ENCODE assay signal across 7 mouse cellular contexts in the genomic region with DNA sequence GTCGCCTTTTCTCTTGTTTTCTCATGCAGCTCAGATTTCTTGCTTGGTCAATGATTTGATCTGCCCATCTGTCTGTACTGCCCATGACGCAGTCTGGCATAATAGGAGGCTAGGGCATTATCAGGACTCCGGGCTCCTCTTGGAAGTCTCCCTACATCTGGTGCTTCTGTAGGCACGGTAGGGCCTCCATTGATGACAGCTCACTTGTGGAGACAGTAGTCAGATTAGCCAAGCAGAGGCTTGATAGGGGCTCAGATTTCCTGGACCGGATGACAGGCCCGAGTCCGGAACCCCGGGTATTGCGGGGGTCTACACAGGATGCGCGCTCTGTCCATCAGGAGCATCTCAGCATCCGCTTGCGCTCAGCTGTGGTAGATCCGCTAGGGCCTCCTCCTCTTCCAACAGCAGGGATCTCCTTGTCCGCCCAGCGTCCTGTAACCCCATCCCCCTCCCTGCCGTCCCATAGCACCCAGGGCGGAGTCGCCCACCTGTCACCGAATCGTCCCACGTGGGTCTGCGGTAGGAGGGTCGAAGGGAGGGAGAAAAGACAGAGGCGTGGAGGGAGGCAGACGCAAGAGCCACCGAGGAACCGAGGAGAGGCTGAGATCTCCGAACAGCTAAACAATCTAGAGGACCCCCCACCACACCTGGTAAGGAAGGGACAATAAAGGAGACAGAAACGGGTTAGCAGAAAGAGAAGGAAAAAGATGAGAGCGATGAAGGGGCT. TPM values are rescaled to one million over a fixed set of nuclear protein-coding genes. Genes with fewer than 3 reads are reported as not detected.
DNase-seq lines count a peak whose midpoint lies in the region; ATAC-seq and TF ChIP-seq lines count a peak whose summit lies in the region.

No protein-coding gene starts in this region.

- peaks cover 14% of the 10 kb centered on the region for H3K36me3 ChIP-seq in embryonic facial prominence, embryonic 13.5 days
- peaks cover 15% of the 10 kb centered on the region for H3K36me3 ChIP-seq in limb, embryonic 14.5 days (ENCODE audit: control insufficient read depth, insufficient read depth, low read length)
- 0 out of 2 replicates have a peak, but pooled peaks cover 4% of the 10 kb centered on the region for H3K36me3 ChIP-seq in midbrain, embryonic 16.5 days (ENCODE audit: control insufficient read depth, insufficient read depth, low read length)

- 2% methylated on average over 31 of the region's 31 CpGs for WGBS in embryonic facial prominence, embryonic 13.5 days
- WGBS in limb, embryonic 14.5 days = 3% methylated on average over 31 of the region's 31 CpGs
- WGBS in midbrain, embryonic 16.5 days = under 1% methylated on average over 31 of the region's 31 CpGs

- peaks cover 29% of the 10 kb centered on the region for H3K4me1 ChIP-seq in embryonic facial prominence, embryonic 13.5 days
- H3K4me1 ChIP-seq in limb, embryonic 14.5 days (ENCODE audit: control insufficient read depth, insufficient read depth, low read length) = peaks cover 10% of the 10 kb centered on the region; the same call in 1 of the 2 replicates
- peaks cover 41% of the 10 kb centered on the region for H3K4me1 ChIP-seq in midbrain, embryonic 16.5 days (ENCODE audit: control insufficient read depth, insufficient read depth, low read length)

- no peak for TF ChIP-seq POLR2A in limb, embryonic 14.5 days (IDR thresholded peaks at IDR 0.05; ENCODE audit: borderline replicate concordance, extremely low read depth, insufficient read depth, insufficient read length)

- H3K4me2 ChIP-seq in embryonic facial prominence, embryonic 13.5 days = peak overlapping the region; percentile 92
- H3K4me2 ChIP-seq in limb, embryonic 14.5 days (replicated peaks; ENCODE audit: low read depth, low read length, severe bottlenecking) = peak overlapping the region; percentile 80
- H3K4me2 ChIP-seq in midbrain, embryonic 16.5 days (ENCODE audit: low read length) = peak overlapping the region; percentile 65

- peak; percentile 70 for DNase-seq in adrenal gland, postnatal 25 days
- DNase-seq in heart, adult 8-10 months (ENCODE audit: low spot score) = peak; percentile 77
- peak; percentile 74 for DNase-seq in kidney, adult 9 months
- peak; percentile 56 for DNase-seq in limb, embryonic 14.5 days (ENCODE audit: low spot score)
- peak; percentile 47 to 63 for DNase-seq in spleen, postnatal 10 days (ENCODE audit: low spot score in 2 of 2)

- ATAC-seq in embryonic facial prominence, embryonic 13.5 days (ENCODE audit: insufficient number of reproducible peaks, insufficient read depth, low FRiP score, low TSS enrichment, low read depth) = peak; percentile 68
- ATAC-seq in limb, embryonic 14.5 days (ENCODE audit: low FRiP score, low read depth) = peak; percentile 64
- ATAC-seq in midbrain, embryonic 16.5 days = peak; percentile 83

- H3K4me3 ChIP-seq in embryonic facial prominence, embryonic 13.5 days = peak overlapping the region; percentile 93
- peak overlapping the region; percentile 95 for H3K4me3 ChIP-seq in limb, embryonic 14.5 days (replicated peaks; ENCODE audit: low read length)
- H3K4me3 ChIP-seq in midbrain, embryonic 16.5 days (ENCODE audit: low read depth, low read length) = peak overlapping the region; percentile 95

- H3K27me3 ChIP-seq in embryonic facial prominence, embryonic 13.5 days = no peaks in the 10 kb centered on the region
- H3K27me3 ChIP-seq in limb, embryonic 14.5 days (ENCODE audit: control insufficient read depth, insufficient read depth, low read length) = no peaks in the 10 kb centered on the region
- no peaks in the 10 kb centered on the region for H3K27me3 ChIP-seq in midbrain, embryonic 16.5 days (ENCODE audit: control insufficient read depth, insufficient read depth, low read depth, low read length)

- peak overlapping the region; percentile 97 for H3K9ac ChIP-seq in embryonic facial prominence, embryonic 13.5 days
- H3K9ac ChIP-seq in limb, embryonic 14.5 days (ENCODE audit: low read depth, low read length, severe bottlenecking) = peak overlapping the region; percentile 88
- H3K9ac ChIP-seq in midbrain, embryonic 16.5 days (ENCODE audit: low read depth, low read length) = peak overlapping the region; percentile 97

- no peaks in the 10 kb centered on the region for H3K9me3 ChIP-seq in embryonic facial prominence, embryonic 13.5 days
- no peaks in the 10 kb centered on the region for H3K9me3 ChIP-seq in limb, embryonic 14.5 days (ENCODE audit: control insufficient read depth, low read length)
- no peaks in the 10 kb centered on the region for H3K9me3 ChIP-seq in midbrain, embryonic 16.5 days (replicated peaks; ENCODE audit: control insufficient read depth, low read length, poor library complexity, severe bottlenecking)

- peak overlapping the region; percentile 96 for H3K27ac ChIP-seq in embryonic facial prominence, embryonic 13.5 days
- H3K27ac ChIP-seq in limb, embryonic 14.5 days (replicated peaks; ENCODE audit: low read depth, low read length) = peak overlapping the region; percentile 95; the same call in 1 of the 2 replicates
- peak overlapping the region; percentile 97 for H3K27ac ChIP-seq in midbrain, embryonic 16.5 days (ENCODE audit: low read length)

RNA-seq across cellular contexts. Expression of a gene that starts 0.9 kb away (rescaled TPM):
- 345 and 386 TPM in 2 replicates for total RNA-seq in adrenal gland, postnatal 25 days (2021)
- polyA plus RNA-seq in embryonic facial prominence, embryonic 13.5 days (2015; fragmentation: Nextera tagmentation; extraction: Ambion mirVana) = 324 and 370 TPM in 2 replicates
- 100 to 1,000 TPM; 347 to 373 (median 363) TPM for total RNA-seq in heart, adult 8-10 months (2022)
- polyA plus RNA-seq in limb, embryonic 14.5 days (2012; rRNA removed) = 194 and 204 TPM in 2 replicates
- 359 and 369 TPM in 2 replicates for polyA plus RNA-seq in limb, embryonic 14.5 days (2014; fragmentation: Nextera tagmentation; extraction: Ambion mirVana)
- 538 and 554 TPM in 2 replicates for polyA plus RNA-seq in midbrain, embryonic 16.5 days (2015; fragmentation: Nextera tagmentation; extraction: Ambion mirVana)

RNA-seq across cellular contexts. Expression of a gene that starts 38.4 kb away (rescaled TPM):
- 42.7 and 65.8 TPM in 2 replicates for total RNA-seq in adrenal gland, postnatal 25 days (2021)
- polyA plus RNA-seq in embryonic facial prominence, embryonic 13.5 days (2015; fragmentation: Nextera tagmentation; extraction: Ambion mirVana) = 53.5 and 55.5 TPM in 2 replicates
- total RNA-seq in heart, adult 8-10 months (2022) = 100 to 1,000 TPM; 110 to 141 (median 120) TPM
- polyA plus RNA-seq in limb, embryonic 14.5 days (2012; rRNA removed) = 37.5 and 38.1 TPM in 2 replicates
- 36.9 and 37.9 TPM in 2 replicates for polyA plus RNA-seq in limb, embryonic 14.5 days (2014; fragmentation: Nextera tagmentation; extraction: Ambion mirVana)
- 14.3 and 15.6 TPM in 2 replicates for polyA plus RNA-seq in midbrain, embryonic 16.5 days (2015; fragmentation: Nextera tagmentation; extraction: Ambion mirVana)

Comparison
In these comparisons a context has a peak if more than half of its experiments do, and no peak if none do; other contexts are left out.
1. Peak in every context shown above with its lines: DNase-seq, ATAC-seq, H3K4me3 ChIP-seq and H3K27ac ChIP-seq.